Mouse (Mus musculus): ENCODE data around the gene Cept1. TPM values are rescaled to one million over a fixed set of nuclear protein-coding genes. Genes with fewer than 3 reads are reported as not detected.

Cept1 gene
- polyA plus RNA-seq (2014; fragmentation: Illumina TruSeq; extraction: RNeasy Lipid Tissue Mini Kit (QIAGEN cat#74804); ENCODE audit: low read depth, low replicate concordance) = 272 TPM

GRCm38 (mm10) chr3:106547171-106547923, at the start of gene Cept1, which contains the start of gene Dram2:
Gene Cept1 (minus strand): TSS chr3:106547802.
Gene Dram2 (plus strand): TSS chr3:106547798.

GRCm38 (mm10) chr3:106482281-106483081, 65.1 kb downstream of the Cept1 start, which contains the start of gene Dennd2d:
Gene Dennd2d (plus strand): TSS chr3:106482405.

Other genes starting within 250 kb of the Cept1 start
- gene Chil6, start 141.6 kb downstream of the Cept1 start, polyA plus RNA-seq (2014; fragmentation: Illumina TruSeq; extraction: RNeasy Lipid Tissue Mini Kit (QIAGEN cat#74804); ENCODE audit: low read depth, low replicate concordance) = not detected
- gene Dennd2d, start 65.4 kb downstream of the Cept1 start, polyA plus RNA-seq (2014; fragmentation: Illumina TruSeq; extraction: RNeasy Lipid Tissue Mini Kit (QIAGEN cat#74804); ENCODE audit: low read depth, low replicate concordance) = 10.5 TPM
- gene Dram2, start within 50 bp of the Cept1 start, polyA plus RNA-seq (2014; fragmentation: Illumina TruSeq; extraction: RNeasy Lipid Tissue Mini Kit (QIAGEN cat#74804); ENCODE audit: low read depth, low replicate concordance) = 343 TPM
- gene Lrif1, start 137.2 kb upstream of the Cept1 start, polyA plus RNA-seq (2014; fragmentation: Illumina TruSeq; extraction: RNeasy Lipid Tissue Mini Kit (QIAGEN cat#74804); ENCODE audit: low read depth, low replicate concordance) = 30.5 TPM
- gene Cd53, start 242.3 kb upstream of the Cept1 start, polyA plus RNA-seq (2014; fragmentation: Illumina TruSeq; extraction: RNeasy Lipid Tissue Mini Kit (QIAGEN cat#74804); ENCODE audit: low read depth, low replicate concordance) = 23.1 TPM

Measured in liver, adult 10 weeks (tissue).